Mouse (Mus musculus) cerebellum, postnatal 14 days (tissue): ENCODE data around the gene Atg7.

Experiments used
- DNase-seq, 2 experiments: peaks; one replicate each; pipeline ENCODE4 v3.0.0; 2021; ENCODE audit warnings: mixed read lengths in 2 of 2

Atg7 gene

GRCm38 (mm10) chr6:114826889-114827288 lies 184.0 kb downstream of the Atg7 start:
- no peak for DNase-seq

GRCm38 (mm10) chr6:114829660-114830438 lies 187.0 kb downstream of the Atg7 start:
- no peak for DNase-seq

- no peak for DNase-seq
These were observed 188.9 kb downstream of the Atg7 start for GRCm38 (mm10) chr6:114831807-114832206.

- no peak for DNase-seq
These were observed 190.3 kb downstream of the Atg7 start for GRCm38 (mm10) chr6:114833058-114833685.

GRCm38 (mm10) chr6:114833791-114834346 lies 191.0 kb downstream of the Atg7 start:
- DNase-seq: no peak

GRCm38 (mm10) chr6:114835344-114835743 lies 192.4 kb downstream of the Atg7 start:
- DNase-seq: no peak

- DNase-seq: no peak
These were observed 192.9 kb downstream of the Atg7 start for GRCm38 (mm10) chr6:114835752-114836151.

- no peak for DNase-seq
These were observed 193.5 kb downstream of the Atg7 start for GRCm38 (mm10) chr6:114836433-114836832.

GRCm38 (mm10) chr6:114838872-114839271 lies 196.0 kb downstream of the Atg7 start:
- no peak for DNase-seq

GRCm38 (mm10) chr6:114840012-114840411 lies 197.1 kb downstream of the Atg7 start:
- DNase-seq: no peak

- DNase-seq: no peak
These were observed 199.2 kb downstream of the Atg7 start for GRCm38 (mm10) chr6:114842131-114842530.

- DNase-seq: no peak
These were observed 200.0 kb downstream of the Atg7 start for GRCm38 (mm10) chr6:114842863-114843262.

GRCm38 (mm10) chr6:114846153-114846772 lies 203.4 kb downstream of the Atg7 start:
- DNase-seq: no peak

- no peak for DNase-seq
These were observed 204.8 kb downstream of the Atg7 start for GRCm38 (mm10) chr6:114847582-114848174.

- no peak for DNase-seq
These were observed 205.9 kb downstream of the Atg7 start for GRCm38 (mm10) chr6:114848761-114849160.

- no peak for DNase-seq
These were observed 206.9 kb downstream of the Atg7 start for GRCm38 (mm10) chr6:114849787-114850186.

GRCm38 (mm10) chr6:114851688-114852087 lies 208.8 kb downstream of the Atg7 start:
- no peak for DNase-seq

- DNase-seq: no peak
These were observed 209.8 kb downstream of the Atg7 start for GRCm38 (mm10) chr6:114852739-114853138.

GRCm38 (mm10) chr6:114854368-114854767 lies 211.5 kb downstream of the Atg7 start:
- DNase-seq: no peak

GRCm38 (mm10) chr6:114855644-114856043 lies 212.7 kb downstream of the Atg7 start:
- no peak for DNase-seq

- DNase-seq: no peak
These were observed 213.6 kb downstream of the Atg7 start for GRCm38 (mm10) chr6:114856501-114856900.

GRCm38 (mm10) chr6:114857996-114858721 lies 215.3 kb downstream of the Atg7 start:
- DNase-seq: no peak

GRCm38 (mm10) chr6:114858722-114859053 lies 215.8 kb downstream of the Atg7 start:
- no peak for DNase-seq
